Mouse (Mus musculus) gastrocnemius, postnatal 36 days (tissue): ENCODE results near the gene Nsun5. TPM values are rescaled to one million over a fixed set of nuclear protein-coding genes. Genes with fewer than 3 reads are reported as not detected.

Experiments
- microRNA-seq, 2 experiments: library from miRNA; unstranded; fragments of <30 nt; microRNA quantifications; one replicate each; pipeline ENCODE4 v1.2.0; 2021
- total RNA-seq, 2 experiments: library from RNA; stranded (reverse); gene quantifications; 2 replicates each; pipeline ENCODE4 v1.2.3; 2021

Nsun5 gene
- total RNA-seq, 2 experiments from 2014 or later, result 7.5 to 9.2 TPM

Small RNAs within 50 kb of the gene (microRNA-seq; reads per million reads assigned to microRNA genes)
- gene Mir7033, result 0 reads per million in 2 experiments

Other genes starting within 250 kb of the Nsun5 start
- 1 to 10 TPM; 9.7 to 9.8 TPM for gene Tbl2, start 220.3 kb upstream of the Nsun5 start, total RNA-seq
- 10 to 100 TPM; 23.6 to 26.9 TPM for gene Bcl7b, start 201.7 kb upstream of the Nsun5 start, total RNA-seq
- 10 to 100 TPM; 26.1 to 26.3 TPM for gene Baz1b, start 182.7 kb upstream of the Nsun5 start, total RNA-seq
- 10 to 100 TPM; 19.1 to 27.1 TPM for gene Fzd9, start 118.7 kb upstream of the Nsun5 start, total RNA-seq
- gene Fkbp6, start 19.9 kb upstream of the Nsun5 start, total RNA-seq, result not detected
- not detected for gene Trim50, start 16.7 kb upstream of the Nsun5 start, total RNA-seq
- 1 to 10 TPM; 7.5 to 9.3 TPM for gene Pom121, start 24.6 kb downstream of the Nsun5 start, total RNA-seq
- 10 to 100 TPM; 23.5 to 25.4 TPM for gene Hip1, start 175.2 kb downstream of the Nsun5 start, total RNA-seq
- not detected for gene Ccl26, start 193.6 kb downstream of the Nsun5 start, total RNA-seq
- gene Ccl24, start 203.1 kb downstream of the Nsun5 start, total RNA-seq, result 1 to 10 TPM in 1 of 2 experiments, under 1 TPM in 1; 0.44 to 1.5 TPM